In the genomic region with DNA sequence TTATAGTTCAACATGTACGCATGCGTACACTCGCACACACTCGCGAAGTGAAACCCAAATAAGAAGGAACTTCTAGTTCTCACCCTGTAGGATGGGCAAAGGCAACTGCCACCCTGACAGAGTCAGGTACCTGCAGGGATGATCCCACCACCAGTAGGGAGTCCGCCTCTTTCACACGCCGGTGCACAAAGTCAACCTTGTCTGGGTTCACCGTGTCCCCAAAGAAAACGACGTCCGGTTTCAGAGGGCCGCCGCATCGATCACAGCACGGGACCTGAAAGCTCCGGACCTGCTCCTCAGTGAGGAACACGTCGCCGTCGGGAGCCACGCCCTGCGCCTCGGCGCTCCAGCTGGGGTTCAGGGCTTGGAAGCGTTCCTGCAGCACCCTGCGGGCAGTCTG, we compare ENCODE assay signal across 9 mouse cellular contexts. TPM values are rescaled to one million over a fixed set of nuclear protein-coding genes. Genes with fewer than 3 reads are reported as not detected.
DNase-seq lines count a peak whose midpoint lies in the region; ATAC-seq lines count a peak whose summit lies in the region.
"Had no signal": no experiment of that assay in that cellular context is flagged by ENCODE, and none has a peak within 500 bp of the region (broad histone marks: within the 10 kb centered on the region; RNA-seq: fewer than 3 reads in every experiment).

No protein-coding gene starts in this region.

- no peaks in the 10 kb centered on the region for H3K36me3 ChIP-seq in heart, embryonic 11.5 days (ENCODE audit: control insufficient read depth, insufficient read depth, low read length)
- H3K36me3 ChIP-seq in hindbrain, embryonic 11.5 days (ENCODE audit: control insufficient read depth, insufficient read depth, low read length): no peaks in the 10 kb centered on the region

- H3K27me3 ChIP-seq in heart, embryonic 11.5 days (ENCODE audit: control insufficient read depth, insufficient read depth, low read length): peaks cover 22% of the 10 kb centered on the region
- H3K27me3 ChIP-seq in hindbrain, embryonic 11.5 days (ENCODE audit: control insufficient read depth, insufficient read depth, low read length): peaks cover 19% of the 10 kb centered on the region

- peaks cover 7% of the 10 kb centered on the region for H3K4me1 ChIP-seq in heart, embryonic 11.5 days (ENCODE audit: control insufficient read depth, insufficient read depth, low read length)
- peaks cover 3% of the 10 kb centered on the region for H3K4me1 ChIP-seq in hindbrain, embryonic 11.5 days (replicated peaks; ENCODE audit: control insufficient read depth, insufficient read depth, low read length)

- 17% methylated on average over 27 of the region's 27 CpGs for WGBS in heart, embryonic 11.5 days (ENCODE audit: insufficient replicate concordance)
- 12% methylated on average over 27 of the region's 27 CpGs for WGBS in hindbrain, embryonic 11.5 days

- peak overlapping the region; percentile 56; the same call in 1 of the 2 replicates for H3K9ac ChIP-seq in heart, embryonic 11.5 days (ENCODE audit: low read depth, low read length)
- 0 out of 2 replicates have a peak overlapping the region, but pooled peaks have one; percentile 7 for H3K9ac ChIP-seq in hindbrain, embryonic 11.5 days (ENCODE audit: low read depth, low read length)

- H3K27ac ChIP-seq in heart, embryonic 11.5 days (ENCODE audit: low read depth, low read length): no peak overlapping the region
- H3K27ac ChIP-seq in hindbrain, embryonic 11.5 days (ENCODE audit: low read depth, low read length): no peak overlapping the region

- H3K9me3 ChIP-seq in heart, embryonic 11.5 days (replicated peaks; ENCODE audit: control insufficient read depth, low read length): no peaks in the 10 kb centered on the region
- no peaks in the 10 kb centered on the region for H3K9me3 ChIP-seq in hindbrain, embryonic 11.5 days (ENCODE audit: control insufficient read depth, low read length)

- H3K4me3 ChIP-seq in heart, embryonic 11.5 days (ENCODE audit: low read depth, low read length): peak overlapping the region; percentile 34
- H3K4me3 ChIP-seq in hindbrain, embryonic 11.5 days (ENCODE audit: low read depth, low read length): 0 out of 2 replicates have a peak overlapping the region, but pooled peaks have one; percentile 8

- no peak for DNase-seq in heart, adult 9 months (ENCODE audit: low spot score in 2 of 2)
- DNase-seq in ES-CJ7 (ENCODE audit: low read depth, low spot score): peak; percentile 65
- no peak for DNase-seq in hindbrain, embryonic 11.5 days (ENCODE audit: low spot score)
- DNase-seq in lung, postnatal 4 days: peak; percentile 47 to 49
- DNase-seq in yolk sac, embryonic 10.5 days (ENCODE audit: low spot score): no peak
- DNase-seq in embryo, embryonic 11 days: no peak
- no peak for DNase-seq in gastrocnemius, postnatal 10 days

- peak overlapping the region; percentile 60 for H3K4me2 ChIP-seq in heart, embryonic 11.5 days
- H3K4me2 ChIP-seq in hindbrain, embryonic 11.5 days (replicated peaks; ENCODE audit: low read depth, low read length): peak overlapping the region; percentile 26

- no peak for ATAC-seq in heart, embryonic 11.5 days (replicated peaks; ENCODE audit: insufficient number of reproducible peaks, low FRiP score, low TSS enrichment)
- ATAC-seq in hindbrain, embryonic 11.5 days (ENCODE audit: low FRiP score): no peak

RNA-seq across cellular contexts. Expression of gene Sirt4, which starts 4.4 kb away (rescaled TPM):
- 15.8 and 19.2 TPM in 2 replicates for polyA plus RNA-seq in heart, embryonic 11.5 days (2014; fragmentation: Nextera tagmentation; extraction: Ambion mirVana)
- polyA plus RNA-seq in hindbrain, embryonic 11.5 days (2014; fragmentation: Nextera tagmentation; extraction: Ambion mirVana): 21.3 and 23.1 TPM in 2 replicates
- 10 to 100 TPM; 12.7 to 16.6 TPM for total RNA-seq in gastrocnemius, postnatal 10 days (2021)

RNA-seq across cellular contexts. Expression of gene Pla2g1b, which starts 14.0 kb away (rescaled TPM):
- polyA plus RNA-seq in heart, embryonic 11.5 days (2014; fragmentation: Nextera tagmentation; extraction: Ambion mirVana): 1.0 and 1.2 TPM in 2 replicates
- polyA plus RNA-seq in hindbrain, embryonic 11.5 days (2014; fragmentation: Nextera tagmentation; extraction: Ambion mirVana): 0.56 and 1.1 TPM in 2 replicates
- total RNA-seq in gastrocnemius, postnatal 10 days (2021): not detected
- total RNA-seq: neutrophil, adult 5-6 weeks had no signal

RNA-seq across cellular contexts. Expression of gene Pxn, which starts 26.4 kb away (rescaled TPM):
- polyA plus RNA-seq in heart, embryonic 11.5 days (2014; fragmentation: Nextera tagmentation; extraction: Ambion mirVana): 11.7 and 14.4 TPM in 2 replicates
- polyA plus RNA-seq in hindbrain, embryonic 11.5 days (2014; fragmentation: Nextera tagmentation; extraction: Ambion mirVana): 9.0 and 10.1 TPM in 2 replicates
- total RNA-seq in gastrocnemius, postnatal 10 days (2021): 100 to 1,000 TPM; 107 to 130 TPM

RNA-seq across cellular contexts. Expression of gene Msi1, which starts 50.7 kb away (rescaled TPM):
- 7.6 and 9.4 TPM in 2 replicates for polyA plus RNA-seq in heart, embryonic 11.5 days (2014; fragmentation: Nextera tagmentation; extraction: Ambion mirVana)
- 136 and 141 TPM in 2 replicates for polyA plus RNA-seq in hindbrain, embryonic 11.5 days (2014; fragmentation: Nextera tagmentation; extraction: Ambion mirVana)
- 1 to 10 TPM; 2.6 to 6.1 TPM for total RNA-seq in gastrocnemius, postnatal 10 days (2021)
- total RNA-seq: neutrophil, adult 5-6 weeks had no signal

Comparison
In these comparisons a context has a peak if more than half of its experiments do, and no peak if none do; other contexts are left out.
1. DNase-seq: peak in ES-CJ7 (single experiment) and lung, postnatal 4 days (2 of 2); none in heart, adult 9 months (0 of 2), hindbrain, embryonic 11.5 days (single experiment), yolk sac, embryonic 10.5 days (single experiment), embryo, embryonic 11 days (single experiment) and gastrocnemius, postnatal 10 days (single experiment).